20 mouse cellular contexts compared by ENCODE assay signal in the genomic region with DNA sequence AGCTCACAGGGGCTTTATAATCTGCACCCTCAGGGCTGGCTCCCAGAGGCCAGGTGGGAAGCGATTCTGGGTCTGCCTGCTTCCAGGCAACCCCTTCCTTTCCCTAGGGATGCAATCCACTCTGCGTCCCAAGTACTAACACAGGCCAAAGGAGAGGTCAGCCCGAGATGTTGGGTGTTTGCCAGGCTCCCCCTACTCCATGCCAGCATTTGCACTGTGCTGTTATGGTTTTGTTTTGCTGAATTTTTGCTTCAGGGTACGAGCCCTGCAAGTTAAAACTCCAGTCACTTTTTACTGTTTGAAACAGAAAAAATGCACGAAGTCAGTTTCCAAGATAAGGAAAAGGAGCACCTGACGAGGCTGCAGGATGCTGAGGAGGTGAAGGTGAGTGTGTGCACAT. TPM values are rescaled to one million over a fixed set of nuclear protein-coding genes. Genes with fewer than 3 reads are reported as not detected.
DNase-seq lines count a peak whose midpoint lies in the region; ATAC-seq lines count a peak whose summit lies in the region.
"Had no signal": no experiment of that assay in that cellular context is flagged by ENCODE, and none has a peak within 500 bp of the region (broad histone marks: within the 10 kb centered on the region; RNA-seq: fewer than 3 reads in every experiment).

No protein-coding gene starts in this region.

- no peaks in the 10 kb centered on the region for H3K27me3 ChIP-seq in hindbrain, embryonic 13.5 days
- no peaks in the 10 kb centered on the region for H3K27me3 ChIP-seq in hindbrain, embryonic 10.5 days (ENCODE audit: insufficient read depth, poor library complexity, severe bottlenecking)
- H3K27me3 ChIP-seq in midbrain, embryonic 15.5 days (replicated peaks), result no peaks in the 10 kb centered on the region
- no peaks in the 10 kb centered on the region for H3K27me3 ChIP-seq in midbrain, embryonic 11.5 days (ENCODE audit: control insufficient read depth, insufficient read depth, low read length)
- no peaks in the 10 kb centered on the region for H3K27me3 ChIP-seq in hindbrain, embryonic 15.5 days
- H3K27me3 ChIP-seq: heart, embryonic 13.5 days; liver, embryonic 15.5 days; midbrain, embryonic 12.5 days; neural tube, embryonic 12.5 days had no signal

- ATAC-seq in hindbrain, embryonic 13.5 days (ENCODE audit: low FRiP score), result no peak
- no peak for ATAC-seq in midbrain, embryonic 15.5 days (replicated peaks)
- no peak for ATAC-seq in midbrain, embryonic 11.5 days (ENCODE audit: low FRiP score)
- ATAC-seq in hindbrain, embryonic 15.5 days (ENCODE audit: low FRiP score, low read depth), result no peak
- ATAC-seq in granulocyte monocyte progenitor cell, adult 5-6 weeks (replicated peaks; ENCODE audit: poor library complexity, severe bottlenecking), result no peak
- ATAC-seq: CD4-positive, CD25-positive, alpha-beta regulatory T cell, adult 4 months; intestine, postnatal 0 days had no signal

- H3K36me3 ChIP-seq in hindbrain, embryonic 13.5 days, result peaks cover 77% of the 10 kb centered on the region
- H3K36me3 ChIP-seq in hindbrain, embryonic 10.5 days, result peaks cover 93% of the 10 kb centered on the region
- peaks cover 7% of the 10 kb centered on the region for H3K36me3 ChIP-seq in midbrain, embryonic 15.5 days (replicated peaks)
- peaks cover 7% of the 10 kb centered on the region; the same call in 1 of the 2 replicates for H3K36me3 ChIP-seq in midbrain, embryonic 11.5 days (ENCODE audit: control insufficient read depth, insufficient read depth, low read length)
- peaks cover 17% of the 10 kb centered on the region for H3K36me3 ChIP-seq in hindbrain, embryonic 15.5 days
- H3K36me3 ChIP-seq: G1E; heart, embryonic 13.5 days; liver, embryonic 15.5 days had no signal

- 70% methylated on average over 6 of the region's 6 CpGs for WGBS in hindbrain, embryonic 13.5 days
- 74% methylated on average over 6 of the region's 6 CpGs for WGBS in hindbrain, embryonic 10.5 days
- 72% methylated on average over 6 of the region's 6 CpGs for WGBS in midbrain, embryonic 15.5 days
- WGBS in midbrain, embryonic 11.5 days, result 82% methylated on average over 6 of the region's 6 CpGs
- WGBS in hindbrain, embryonic 15.5 days, result 59% methylated on average over 6 of the region's 6 CpGs

- H3K9me3 ChIP-seq in hindbrain, embryonic 13.5 days, result no peaks in the 10 kb centered on the region
- H3K9me3 ChIP-seq in hindbrain, embryonic 10.5 days, result no peaks in the 10 kb centered on the region
- no peaks in the 10 kb centered on the region for H3K9me3 ChIP-seq in midbrain, embryonic 15.5 days
- H3K9me3 ChIP-seq in midbrain, embryonic 11.5 days (ENCODE audit: control insufficient read depth, low read length), result no peaks in the 10 kb centered on the region
- no peaks in the 10 kb centered on the region for H3K9me3 ChIP-seq in hindbrain, embryonic 15.5 days
- H3K9me3 ChIP-seq: G1E; heart, embryonic 13.5 days; liver, embryonic 15.5 days; midbrain, embryonic 12.5 days; neural tube, embryonic 12.5 days had no signal

- no peak overlapping the region for H3K4me2 ChIP-seq in hindbrain, embryonic 13.5 days
- H3K4me2 ChIP-seq in midbrain, embryonic 15.5 days, result no peak overlapping the region
- no peak overlapping the region for H3K4me2 ChIP-seq in midbrain, embryonic 11.5 days
- H3K4me2 ChIP-seq in hindbrain, embryonic 15.5 days, result no peak overlapping the region
- H3K4me2 ChIP-seq: heart, embryonic 13.5 days; liver, embryonic 15.5 days; midbrain, embryonic 12.5 days; neural tube, embryonic 12.5 days had no signal

- peak overlapping the region; percentile 77 for H3K27ac ChIP-seq in hindbrain, embryonic 13.5 days
- H3K27ac ChIP-seq in hindbrain, embryonic 10.5 days, result no peak overlapping the region
- H3K27ac ChIP-seq in midbrain, embryonic 15.5 days, result 0 out of 2 replicates have a peak overlapping the region, but pooled peaks have one; percentile 17
- no peak overlapping the region for H3K27ac ChIP-seq in midbrain, embryonic 11.5 days (ENCODE audit: low read depth, low read length)
- H3K27ac ChIP-seq in hindbrain, embryonic 15.5 days (replicated peaks), result peak overlapping the region; percentile 64
- H3K27ac ChIP-seq: heart, embryonic 13.5 days; liver, embryonic 15.5 days; neural tube, embryonic 12.5 days had no signal

- no peak for DNase-seq in hindbrain, embryonic 10.5 days (ENCODE audit: low spot score)
- DNase-seq in midbrain, embryonic 11.5 days (ENCODE audit: low spot score, missing footprints), result no peak
- no peak for DNase-seq in right cerebral cortex, postnatal 14 days
- DNase-seq: heart, adult 11 months; heart, postnatal 36 days; kidney, postnatal 10 days; lung, postnatal 10 days; thymus, postnatal 25 days had no signal

- no peak overlapping the region for H3K4me3 ChIP-seq in hindbrain, embryonic 13.5 days
- no peak overlapping the region for H3K4me3 ChIP-seq in hindbrain, embryonic 10.5 days
- H3K4me3 ChIP-seq in midbrain, embryonic 15.5 days, result no peak overlapping the region
- no peak overlapping the region for H3K4me3 ChIP-seq in midbrain, embryonic 11.5 days (ENCODE audit: low read depth, low read length)
- H3K4me3 ChIP-seq in hindbrain, embryonic 15.5 days, result no peak overlapping the region
- H3K4me3 ChIP-seq: heart, embryonic 13.5 days; liver, embryonic 15.5 days; midbrain, embryonic 12.5 days; neural tube, embryonic 12.5 days had no signal

- peaks cover 55% of the 10 kb centered on the region for H3K4me1 ChIP-seq in hindbrain, embryonic 13.5 days (replicated peaks)
- H3K4me1 ChIP-seq in hindbrain, embryonic 10.5 days (replicated peaks), result peaks cover 39% of the 10 kb centered on the region
- H3K4me1 ChIP-seq in midbrain, embryonic 15.5 days, result peaks cover 21% of the 10 kb centered on the region
- H3K4me1 ChIP-seq in midbrain, embryonic 11.5 days (ENCODE audit: control insufficient read depth, insufficient read depth, low read length), result peaks cover 6% of the 10 kb centered on the region
- peaks cover 48% of the 10 kb centered on the region for H3K4me1 ChIP-seq in hindbrain, embryonic 15.5 days (replicated peaks)

- no peak overlapping the region for H3K9ac ChIP-seq in hindbrain, embryonic 13.5 days
- H3K9ac ChIP-seq in midbrain, embryonic 15.5 days, result no peak overlapping the region
- no peak overlapping the region for H3K9ac ChIP-seq in midbrain, embryonic 11.5 days (ENCODE audit: low read length)
- H3K9ac ChIP-seq in hindbrain, embryonic 15.5 days, result no peak overlapping the region
- H3K9ac ChIP-seq: heart, embryonic 13.5 days; liver, embryonic 15.5 days; midbrain, embryonic 12.5 days; neural tube, embryonic 12.5 days had no signal

RNA-seq across cellular contexts. Expression of a gene that starts 46.5 kb away (rescaled TPM):
- polyA plus RNA-seq in hindbrain, embryonic 13.5 days (2015; fragmentation: Nextera tagmentation; extraction: Ambion mirVana), result 4.4 and 5.0 TPM in 2 replicates
- polyA plus RNA-seq in hindbrain, embryonic 10.5 days (2016; fragmentation: Nextera tagmentation; extraction: Ambion mirVana), result 1.6 and 1.8 TPM in 2 replicates
- polyA plus RNA-seq in midbrain, embryonic 15.5 days (2015; fragmentation: Nextera tagmentation; extraction: Ambion mirVana), result 12.6 and 13.7 TPM in 2 replicates
- 0.36 and 0.87 TPM in 2 replicates for polyA plus RNA-seq in midbrain, embryonic 11.5 days (2014; fragmentation: Nextera tagmentation; extraction: Ambion mirVana)
- polyA plus RNA-seq in hindbrain, embryonic 15.5 days (2015; fragmentation: Nextera tagmentation; extraction: Ambion mirVana), result 12.0 and 12.8 TPM in 2 replicates
- not detected in 2 replicates for total RNA-seq in granulocyte monocyte progenitor cell, adult 5-6 weeks (2014; fragmentation: Nextera tagmentation)
- total RNA-seq in granulocyte monocyte progenitor cell, adult 5-6 weeks (2017), result 0.10 TPM in 1 of 2 replicates, not detected in the other
- total RNA-seq: gastrocnemius, adult 18-20 months; heart, postnatal 36 days had no signal
- polyA plus RNA-seq: G1E; liver, embryonic 15.5 days had no signal

Comparison
In these comparisons a context has a peak if more than half of its experiments do, and no peak if none do; other contexts are left out.
1. H3K27ac ChIP-seq: peak in hindbrain, embryonic 13.5 days (single experiment), midbrain, embryonic 15.5 days (single experiment) and hindbrain, embryonic 15.5 days (single experiment); none in hindbrain, embryonic 10.5 days (single experiment) and midbrain, embryonic 11.5 days (single experiment).